Mouse (Mus musculus) lung, postnatal 0 days (tissue): ENCODE results near the gene Axin1. TPM values are rescaled to one million over a fixed set of nuclear protein-coding genes. Genes with fewer than 3 reads are reported as not detected.
A peak's percentile ranks its signal among the peaks of the same experiment; 100 is the strongest.

ENCODE experiments used
- ATAC-seq: fragments of 200-750 bp; cut with Nextera tagmentation; 2 replicates; pipeline ENCODE4 v1.8.0; 2017; ENCODE audit warnings: moderate library complexity
- DNase-seq: peaks from one replicate; pipeline ENCODE4 v3.0.0-alpha.2; 2016; ENCODE audit warnings: low spot score
- H3K27ac ChIP-seq: fragments of 300-500 bp; sonication (generic); 2 replicates; pipeline ENCODE4 v1.5.1; 2014; ENCODE audit warnings: antibody characterized with exemption, mild to moderate bottlenecking, low read length, mixed read lengths
- H3K27me3 ChIP-seq: fragments of 300-500 bp; sonication (generic); replicated peaks from 2 replicates; pipeline ENCODE4 v1.6.1; 2014; ENCODE audit warnings: low read length, mixed read lengths; ENCODE audit not compliant: insufficient read depth
- H3K36me3 ChIP-seq: fragments of 300-500 bp; sonication (generic); 2 replicates; pipeline ENCODE4 v1.6.1; 2014; ENCODE audit warnings: low read length, mixed read lengths; ENCODE audit not compliant: insufficient read depth
- H3K4me1 ChIP-seq: fragments of 300-500 bp; sonication (generic); 2 replicates; pipeline ENCODE4 v1.6.1; 2014; ENCODE audit warnings: antibody characterized with exemption, low read depth, low read length, mixed read lengths; ENCODE audit not compliant: insufficient read depth
- H3K4me2 ChIP-seq: fragments of 300-500 bp; sonication (generic); replicated peaks from 2 replicates; pipeline ENCODE4 v1.6.1; 2014; ENCODE audit warnings: low read depth, mild to moderate bottlenecking, low read length, moderate library complexity, mixed read lengths
- H3K4me3 ChIP-seq: fragments of 300-500 bp; sonication (generic); 2 replicates; pipeline ENCODE4 v1.5.1; 2014; ENCODE audit warnings: low read depth, low read length
- H3K9ac ChIP-seq: fragments of 300-500 bp; sonication (generic); replicated peaks from 2 replicates; pipeline ENCODE4 v1.6.1; 2014; ENCODE audit warnings: low read depth, mild to moderate bottlenecking
- H3K9me3 ChIP-seq: fragments of 300-500 bp; sonication (generic); 2 replicates; pipeline ENCODE4 v1.6.1; 2016; ENCODE audit warnings: low read length, mixed read lengths
- CTCF ChIP-seq: IDR thresholded peaks from 2 replicates; pipeline ENCODE4 v1.5.1; 2016; ENCODE audit warnings: antibody characterized with exemption, mild to moderate bottlenecking
- EP300 ChIP-seq: IDR thresholded peaks from 2 replicates; pipeline ENCODE4 v1.6.1; 2016; ENCODE audit warnings: antibody characterized with exemption, mild to moderate bottlenecking, control low read depth
- WGBS: fragments of 180-500 bp; shearing (Covaris S2); extraction: QIAGEN DNeasy Blood & Tissue Kit; methylation state at CpG from one replicate; pipeline ENCODE4 v1.1.7; 2014; 5-methylcytosine and 5-hydroxymethylcytosine counted together
- polyA plus RNA-seq: library from polyadenylated mRNA; unstranded; fragments of >200 nt; fragmentation: Nextera tagmentation; extraction: Ambion mirVana; gene quantifications from 2 replicates; pipeline ENCODE4 v1.2.1, GENCODE M21; 2015

The Axin1 gene
- polyA plus RNA-seq, 1 experiment from 2014 or later: 10.2 TPM

DNA sequence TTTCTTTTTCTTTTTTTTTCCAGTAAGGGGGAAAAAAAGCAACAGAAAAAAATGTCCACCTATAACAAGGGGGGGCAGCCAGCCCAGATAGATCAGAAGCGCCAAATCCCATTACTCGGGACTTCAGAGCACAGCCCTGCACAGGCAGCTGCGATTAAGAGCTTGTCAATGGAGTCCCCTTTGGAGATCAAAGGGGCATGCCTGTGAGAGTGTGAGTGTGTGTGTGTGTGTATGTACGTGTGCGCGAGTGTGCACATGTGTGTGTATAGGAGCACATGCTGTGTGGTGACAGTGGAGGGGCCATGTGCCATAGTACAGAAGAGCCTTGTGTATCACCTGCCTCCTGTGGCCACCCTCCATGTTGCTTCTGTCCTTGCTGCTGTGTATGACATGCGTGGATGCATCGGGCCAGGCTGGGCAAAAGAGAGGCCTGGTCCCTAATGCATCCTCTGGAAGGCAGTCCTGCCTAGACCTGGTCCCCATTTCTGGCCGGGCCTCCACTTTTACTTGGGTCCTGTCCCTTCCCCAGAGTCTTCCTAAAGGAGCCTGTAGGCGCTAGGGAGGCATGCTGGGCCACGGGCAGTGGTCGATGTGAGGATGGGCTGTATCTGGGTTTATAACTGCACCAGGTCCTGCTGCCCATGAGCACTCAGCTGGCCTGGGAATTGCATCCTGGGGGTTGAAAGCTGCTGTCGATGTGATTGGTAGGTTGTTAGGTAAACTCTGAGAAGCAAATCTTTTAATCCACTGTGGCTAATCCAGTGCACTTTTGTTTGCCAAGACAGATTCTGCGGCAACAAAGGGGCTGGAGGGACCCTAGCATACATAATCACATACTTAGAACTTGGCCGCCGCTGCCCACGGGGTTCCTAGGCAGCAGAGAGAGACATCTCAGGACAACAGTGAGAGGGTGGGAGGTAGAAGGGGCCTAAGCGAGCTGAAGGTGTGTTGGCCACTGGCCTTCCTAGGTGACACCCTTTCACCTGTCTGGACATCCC is 6.3 kb upstream of the Axin1 start:
- Histone ChIP-seq H3K27me3 (no peaks in the 10 kb centered on the region), H3K9ac (no peak overlapping the region), H3K36me3 (peaks cover 3% of the 10 kb centered on the region), H3K9me3 (no peaks in the 10 kb centered on the region), H3K4me3 (no peak overlapping the region), H3K4me1 (no peaks in the 10 kb centered on the region), H3K27ac (no peak overlapping the region), H3K4me2 (no peak overlapping the region)
- no peak for DNase-seq
- no peak for ATAC-seq
- 86% methylated on average over 18 of the region's 18 CpGs for WGBS
- TF ChIP-seq EP300: no peak
- no peak for TF ChIP-seq CTCF

DNA sequence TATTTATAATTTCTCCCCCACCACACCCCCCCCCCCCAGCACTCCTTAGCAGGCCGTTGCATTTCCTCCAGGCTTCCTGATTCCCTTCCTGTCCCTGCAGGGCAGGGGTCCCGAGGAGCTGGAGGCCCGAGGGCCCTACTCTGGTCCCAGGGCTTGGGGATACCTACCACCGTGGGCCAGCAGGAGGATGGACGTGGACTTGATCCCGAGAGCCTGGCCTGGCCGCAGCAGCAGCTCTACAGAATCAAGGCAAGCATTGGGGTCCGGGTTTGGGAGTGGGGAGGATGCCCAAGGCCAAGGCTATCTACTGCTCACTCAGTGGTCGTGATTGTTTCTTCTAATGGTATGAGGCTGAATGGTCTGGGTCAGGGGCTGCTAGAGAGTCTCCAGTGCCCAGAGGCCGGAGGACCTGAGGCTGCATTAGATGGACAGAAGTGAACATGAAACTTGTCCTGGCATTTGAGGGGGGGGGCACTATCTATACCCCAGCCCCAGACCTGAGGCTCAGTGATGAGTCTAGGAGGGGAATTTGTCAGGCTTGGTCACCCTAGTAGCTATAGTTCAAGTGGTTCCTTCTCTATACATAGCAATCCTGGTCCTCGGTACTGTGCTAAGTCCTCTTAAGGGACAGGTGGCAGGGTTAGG is 1.3 kb upstream of the Axin1 start:
- Histone ChIP-seq H3K27me3 (no peaks in the 10 kb centered on the region), H3K36me3 (no peaks in the 10 kb centered on the region), H3K27ac (no peak overlapping the region), H3K4me2 (no peak overlapping the region), H3K9ac (no peak overlapping the region), H3K4me1 (no peaks in the 10 kb centered on the region), H3K4me3 (no peak overlapping the region), H3K9me3 (no peaks in the 10 kb centered on the region)
- 75% methylated on average over 11 of the region's 11 CpGs for WGBS
- no peak for ATAC-seq
- TF ChIP-seq CTCF: no peak
- no peak for TF ChIP-seq EP300
- no peak for DNase-seq

- Histone ChIP-seq H3K36me3 (0 out of 2 replicates have a peak, but pooled peaks cover 1% of the 10 kb centered on the region), H3K27me3 (no peaks in the 10 kb centered on the region), H3K4me1 (no peaks in the 10 kb centered on the region), H3K4me2 (peak overlapping the region; percentile 79; the same call in 1 of the 2 replicates), H3K27ac (0 out of 2 replicates have a peak overlapping the region, but pooled peaks have one; percentile 93), H3K9ac (peak overlapping the region; percentile 92; the same call in 1 of the 2 replicates), H3K4me3 (no peak overlapping the region), H3K9me3 (no peaks in the 10 kb centered on the region)
- 62% methylated on average over 2 of the region's 2 CpGs for WGBS
- ATAC-seq (no peak), DNase-seq (no peak)
- TF ChIP-seq CTCF: no peak
- no peak for TF ChIP-seq EP300
These were observed 747 bp upstream of the Axin1 start for GRCm38 (mm10) chr17:26137751-26138130.

DNA sequence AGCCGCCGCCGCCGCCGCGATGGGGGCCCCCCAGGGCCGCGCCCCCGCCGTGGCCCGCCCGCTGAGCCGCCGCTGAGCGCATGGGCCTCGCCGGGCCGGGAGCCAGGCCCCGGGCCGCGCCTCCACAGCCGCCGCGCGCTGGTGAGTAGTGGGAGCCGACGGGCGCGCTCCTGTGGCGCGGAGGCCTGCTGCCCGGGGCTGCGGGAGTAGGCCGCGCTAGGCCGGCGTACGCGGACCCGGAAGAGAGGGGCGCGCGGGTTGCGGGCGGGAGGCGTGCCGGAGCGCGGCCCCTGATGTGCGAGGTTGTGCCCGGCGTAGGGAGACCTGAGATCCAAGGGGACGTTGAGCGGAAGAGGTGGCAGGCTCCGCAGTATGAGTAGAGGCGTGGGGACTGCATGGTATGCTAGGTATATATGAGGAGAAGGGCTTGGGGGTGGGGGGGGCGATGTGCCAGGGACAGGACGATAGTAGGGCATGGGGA is 453 bp downstream of the Axin1 start:
- no peaks in the 10 kb centered on the region for H3K9me3 ChIP-seq
- peak overlapping the region; percentile 92 for H3K9ac ChIP-seq
- no peaks in the 10 kb centered on the region for H3K27me3 ChIP-seq
- TF ChIP-seq CTCF (no peak), EP300 (no peak)
- peak overlapping the region; percentile 85 for H3K4me3 ChIP-seq
- ATAC-seq: peak; percentile 73
- peak; percentile 68 for DNase-seq
- no peaks in the 10 kb centered on the region for H3K4me1 ChIP-seq
- H3K4me2 ChIP-seq: peak overlapping the region; percentile 79
- WGBS: 0% methylated on average over 46 of the region's 58 CpGs
- peak overlapping the region; percentile 93 for H3K27ac ChIP-seq
- 0 out of 2 replicates have a peak, but pooled peaks cover 8% of the 10 kb centered on the region for H3K36me3 ChIP-seq

- TF ChIP-seq EP300 (no peak), CTCF (no peak)
- Histone ChIP-seq H3K27me3 (no peaks in the 10 kb centered on the region), H3K4me2 (no peak overlapping the region), H3K9me3 (no peaks in the 10 kb centered on the region), H3K4me1 (no peaks in the 10 kb centered on the region), H3K9ac (no peak overlapping the region), H3K4me3 (no peak overlapping the region), H3K27ac (no peak overlapping the region), H3K36me3 (0 out of 2 replicates have a peak, but pooled peaks cover 13% of the 10 kb centered on the region)
- 74% methylated on average over 4 of the region's 4 CpGs for WGBS
- DNase-seq (no peak), ATAC-seq (no peak)
These were observed 4.3 kb downstream of the Axin1 start for GRCm38 (mm10) chr17:26142796-26143195.

DNA sequence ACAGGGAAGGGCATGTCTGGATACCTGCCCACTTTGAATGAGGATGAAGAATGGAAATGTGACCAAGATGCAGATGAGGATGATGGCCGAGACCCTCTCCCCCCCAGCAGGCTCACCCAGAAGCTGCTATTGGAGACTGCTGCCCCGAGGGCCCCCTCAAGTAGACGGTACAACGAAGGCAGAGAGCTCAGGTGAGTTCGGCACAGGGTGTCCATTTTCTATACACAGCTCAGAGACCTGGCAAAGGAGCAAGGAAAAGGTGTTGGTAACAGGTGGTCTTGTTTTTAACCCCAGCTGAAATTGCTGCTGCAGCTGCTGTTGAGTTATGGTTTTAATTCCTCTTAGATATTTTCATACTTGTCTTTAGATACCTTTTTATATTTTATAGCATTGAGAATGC is 4.9 kb downstream of the Axin1 start:
- no peak overlapping the region for H3K4me3 ChIP-seq
- ATAC-seq (no peak), DNase-seq (no peak)
- 0 out of 2 replicates have a peak, but pooled peaks cover 13% of the 10 kb centered on the region for H3K36me3 ChIP-seq
- H3K4me1 ChIP-seq: no peaks in the 10 kb centered on the region
- H3K27ac ChIP-seq: no peak overlapping the region
- H3K9ac ChIP-seq: no peak overlapping the region
- 90% methylated on average over 5 of the region's 5 CpGs for WGBS
- TF ChIP-seq CTCF (no peak), EP300 (no peak)
- H3K4me2 ChIP-seq: no peak overlapping the region
- no peaks in the 10 kb centered on the region for H3K9me3 ChIP-seq
- H3K27me3 ChIP-seq: no peaks in the 10 kb centered on the region
